Comparison of ENCODE assay signal across 14 mouse cellular contexts in genomic region chr3:132858849-132859248, GRCm38 (mm10).
A peak's percentile ranks its signal among the peaks of the same experiment; 100 is the strongest.
DNase-seq lines count a peak whose midpoint lies in the region; ATAC-seq and TF ChIP-seq lines count a peak whose summit lies in the region.
"Had no signal": no experiment of that assay in that cellular context is flagged by ENCODE, and none has a peak within 500 bp of the region (broad histone marks: within the 10 kb centered on the region; RNA-seq: fewer than 3 reads in every experiment).

No protein-coding gene starts in this region.

- no peak overlapping the region for H3K27ac ChIP-seq in liver, embryonic 12.5 days
- H3K27ac ChIP-seq in liver, postnatal 0 days (ENCODE audit: low read depth): no peak overlapping the region
- 0 out of 2 replicates have a peak overlapping the region, but pooled peaks have one; percentile 39 for H3K27ac ChIP-seq in embryonic facial prominence, embryonic 15.5 days (replicated peaks)
- H3K27ac ChIP-seq: forebrain, embryonic 10.5 days; liver, embryonic 14.5 days had no signal

- H3K36me3 ChIP-seq in liver, embryonic 12.5 days: no peaks in the 10 kb centered on the region
- no peaks in the 10 kb centered on the region for H3K36me3 ChIP-seq in liver, postnatal 0 days (replicated peaks; ENCODE audit: insufficient read depth, low read length)
- no peaks in the 10 kb centered on the region for H3K36me3 ChIP-seq in E14TG2a.4 (ENCODE audit: insufficient read depth, low read length)
- no peaks in the 10 kb centered on the region for H3K36me3 ChIP-seq in embryonic facial prominence, embryonic 15.5 days
- H3K36me3 ChIP-seq: forebrain, embryonic 10.5 days had no signal

- no peak for DNase-seq in liver, postnatal 0 days
- peak; percentile 13 for DNase-seq in CD4-positive helper T cell, adult 2 months (ENCODE audit: low read depth, low spot score)
- DNase-seq in neural tube, embryonic 10.5 days (ENCODE audit: extremely low spot score, low spot score): no peak
- DNase-seq in ovary, postnatal 36 days (ENCODE audit: low spot score): no peak
- DNase-seq: cerebellum, adult 11-12 months; embryo, embryonic 11 days; gastrocnemius, postnatal 25 days had no signal

- H3K4me3 ChIP-seq in liver, embryonic 12.5 days: no peak overlapping the region
- H3K4me3 ChIP-seq in liver, postnatal 0 days (ENCODE audit: low read depth, low read length): no peak overlapping the region
- 0 out of 2 replicates have a peak overlapping the region, but pooled peaks have one; percentile 32 for H3K4me3 ChIP-seq in E14TG2a.4 (replicated peaks; ENCODE audit: low read length)
- no peak overlapping the region for H3K4me3 ChIP-seq in embryonic facial prominence, embryonic 15.5 days (replicated peaks)
- H3K4me3 ChIP-seq: forebrain, embryonic 10.5 days had no signal

- H3K4me1 ChIP-seq in liver, embryonic 12.5 days: peaks cover 12% of the 10 kb centered on the region
- peaks cover 7% of the 10 kb centered on the region; the same call in 1 of the 2 replicates for H3K4me1 ChIP-seq in liver, postnatal 0 days (ENCODE audit: insufficient read depth)
- peaks cover 35% of the 10 kb centered on the region for H3K4me1 ChIP-seq in E14TG2a.4 (replicated peaks; ENCODE audit: low read depth, low read length)
- peaks cover 10% of the 10 kb centered on the region for H3K4me1 ChIP-seq in embryonic facial prominence, embryonic 15.5 days

- H3K27me3 ChIP-seq in liver, embryonic 12.5 days (replicated peaks): 0 out of 2 replicates have a peak, but pooled peaks cover 3% of the 10 kb centered on the region
- H3K27me3 ChIP-seq in liver, postnatal 0 days (ENCODE audit: insufficient read depth, low read length): no peaks in the 10 kb centered on the region
- peaks cover 14% of the 10 kb centered on the region for H3K27me3 ChIP-seq in E14TG2a.4 (ENCODE audit: insufficient read depth, low read length)
- no peaks in the 10 kb centered on the region for H3K27me3 ChIP-seq in embryonic facial prominence, embryonic 15.5 days
- H3K27me3 ChIP-seq: Patski had no signal

- no peak overlapping the region for H3K9ac ChIP-seq in liver, embryonic 12.5 days
- H3K9ac ChIP-seq in liver, postnatal 0 days (replicated peaks): no peak overlapping the region
- H3K9ac ChIP-seq in embryonic facial prominence, embryonic 15.5 days: no peak overlapping the region
- H3K9ac ChIP-seq: liver, embryonic 14.5 days had no signal

- H3K9me3 ChIP-seq in liver, embryonic 12.5 days (replicated peaks): no peaks in the 10 kb centered on the region
- H3K9me3 ChIP-seq in liver, postnatal 0 days (ENCODE audit: low read length): no peaks in the 10 kb centered on the region
- H3K9me3 ChIP-seq in E14TG2a.4 (ENCODE audit: low read length): no peaks in the 10 kb centered on the region
- H3K9me3 ChIP-seq in embryonic facial prominence, embryonic 15.5 days (replicated peaks): no peaks in the 10 kb centered on the region
- H3K9me3 ChIP-seq: forebrain, embryonic 10.5 days had no signal

- WGBS in liver, embryonic 12.5 days (ENCODE audit: insufficient replicate concordance): 48% methylated on average over 11 of the region's 11 CpGs
- WGBS in liver, postnatal 0 days (ENCODE audit: insufficient replicate concordance): 41% methylated on average over 11 of the region's 11 CpGs
- 55% methylated on average over 11 of the region's 11 CpGs for WGBS in embryonic facial prominence, embryonic 15.5 days

- no peak for TF ChIP-seq EP300 in liver, postnatal 0 days (IDR thresholded peaks at IDR 0.05; ENCODE audit: low read depth)

- TF ChIP-seq CTCF in liver, postnatal 0 days (IDR thresholded peaks at IDR 0.05; ENCODE audit: low read depth): no peak
- TF ChIP-seq CTCF in E14TG2a.4 (conservative IDR thresholded peaks at IDR 0.05; ENCODE audit: low read length): no peak

- 0 out of 2 replicates have a peak overlapping the region, but pooled peaks have one; percentile 8 for H3K4me2 ChIP-seq in liver, embryonic 12.5 days
- H3K4me2 ChIP-seq in liver, postnatal 0 days (ENCODE audit: low read depth, low read length): no peak overlapping the region
- no peak overlapping the region for H3K4me2 ChIP-seq in embryonic facial prominence, embryonic 15.5 days (replicated peaks)

- ATAC-seq in liver, embryonic 12.5 days: no peak
- no peak for ATAC-seq in liver, postnatal 0 days
- peak; percentile 87 for ATAC-seq in embryonic facial prominence, embryonic 15.5 days (ENCODE audit: insufficient number of reproducible peaks, low FRiP score, low TSS enrichment, low read depth)
- ATAC-seq: intestine, postnatal 0 days; Patski had no signal
